Mouse (Mus musculus) megakaryocyte, embryonic 14.5 days (primary cell): ENCODE results near the gene Gm47995.

Experiments used
- FLI1 ChIP-seq: IDR thresholded peaks from 2 replicates; pipeline ENCODE4 v1.6.1; 2012; ENCODE audit warnings: low read length, inconsistent platforms, mixed read lengths
- GATA1 ChIP-seq: IDR thresholded peaks from 3 replicates; pipeline ENCODE4 v1.6.1; 2012; ENCODE audit warnings: mixed read lengths, low read length, inconsistent platforms, borderline replicate concordance

GRCm38 (mm10) chr1:151177030-151177936 is 21.0 kb upstream of the Gm47995 start:
- TF ChIP-seq GATA1 (no peak), FLI1 (no peak)
